Mouse (Mus musculus): ENCODE data around the gene Isg20l2. TPM values are rescaled to one million over a fixed set of nuclear protein-coding genes. Genes with fewer than 3 reads are reported as not detected.

Isg20l2 gene
- polyA plus RNA-seq, 1 experiment from 2014 or later, result 20.0 TPM

- Histone ChIP-seq H3K9ac (ENCODE audit: low read length) (peak overlapping the region; percentile 84), H3K9me3 (replicated peaks; ENCODE audit: control insufficient read depth, low read length) (no peaks in the 10 kb centered on the region), H3K4me2 (ENCODE audit: low read length) (peak overlapping the region; percentile 94), H3K4me3 (ENCODE audit: low read depth, low read length) (peak overlapping the region; percentile 67), H3K36me3 (ENCODE audit: control insufficient read depth, insufficient read depth, low read length) (peaks cover 23% of the 10 kb centered on the region), H3K4me1 (ENCODE audit: control insufficient read depth, insufficient read depth, low read length) (peaks cover 31% of the 10 kb centered on the region), H3K27me3 (replicated peaks; ENCODE audit: control insufficient read depth, insufficient read depth, low read length) (no peaks in the 10 kb centered on the region), H3K27ac (ENCODE audit: low read depth, low read length) (peak overlapping the region; percentile 94)
- no peak for ATAC-seq
- no peak for DNase-seq (ENCODE audit: low spot score)
- 7% methylated on average over 5 of the region's 5 CpGs for WGBS
Measured at GRCm38 (mm10) chr3:87972776-87973175, 42.7 kb downstream of the Isg20l2 start.

GRCm38 (mm10) chr3:87973593-87974380, 43.7 kb downstream of the Isg20l2 start:
- Histone ChIP-seq H3K9me3 (replicated peaks; ENCODE audit: control insufficient read depth, low read length) (no peaks in the 10 kb centered on the region), H3K9ac (ENCODE audit: low read length) (peak overlapping the region; percentile 84), H3K36me3 (ENCODE audit: control insufficient read depth, insufficient read depth, low read length) (peaks cover 32% of the 10 kb centered on the region), H3K27me3 (replicated peaks; ENCODE audit: control insufficient read depth, insufficient read depth, low read length) (no peaks in the 10 kb centered on the region), H3K4me1 (ENCODE audit: control insufficient read depth, insufficient read depth, low read length) (peaks cover 31% of the 10 kb centered on the region), H3K4me3 (ENCODE audit: low read depth, low read length) (peak overlapping the region; percentile 67), H3K4me2 (ENCODE audit: low read length) (peak overlapping the region; percentile 94), H3K27ac (ENCODE audit: low read depth, low read length) (peak overlapping the region; percentile 94)
- 3% methylated on average over 14 of the region's 14 CpGs for WGBS
- no peak for DNase-seq (ENCODE audit: low spot score)
- no peak for ATAC-seq

GRCm38 (mm10) chr3:87974381-87974987, 44.4 kb downstream of the Isg20l2 start:
- H3K4me1 ChIP-seq (ENCODE audit: control insufficient read depth, insufficient read depth, low read length), result peaks cover 31% of the 10 kb centered on the region
- H3K27ac ChIP-seq (ENCODE audit: low read depth, low read length), result peak overlapping the region; percentile 94
- H3K9me3 ChIP-seq (replicated peaks; ENCODE audit: control insufficient read depth, low read length), result no peaks in the 10 kb centered on the region
- ATAC-seq (peak; percentile 82), DNase-seq (ENCODE audit: low spot score) (peak; percentile 95)
- H3K4me3 ChIP-seq (ENCODE audit: low read depth, low read length), result peak overlapping the region; percentile 67
- peak overlapping the region; percentile 84 for H3K9ac ChIP-seq (ENCODE audit: low read length)
- H3K4me2 ChIP-seq (ENCODE audit: low read length), result peak overlapping the region; percentile 94
- H3K36me3 ChIP-seq (ENCODE audit: control insufficient read depth, insufficient read depth, low read length), result peaks cover 37% of the 10 kb centered on the region
- no peaks in the 10 kb centered on the region for H3K27me3 ChIP-seq (replicated peaks; ENCODE audit: control insufficient read depth, insufficient read depth, low read length)
- 2% methylated on average over 12 of the region's 12 CpGs for WGBS

GRCm38 (mm10) chr3:87979493-87979892, 49.4 kb downstream of the Isg20l2 start:
- 89% methylated on average over 5 of the region's 5 CpGs for WGBS
- no peak overlapping the region for H3K27ac ChIP-seq (ENCODE audit: low read depth, low read length)
- ATAC-seq, result no peak

DNA sequence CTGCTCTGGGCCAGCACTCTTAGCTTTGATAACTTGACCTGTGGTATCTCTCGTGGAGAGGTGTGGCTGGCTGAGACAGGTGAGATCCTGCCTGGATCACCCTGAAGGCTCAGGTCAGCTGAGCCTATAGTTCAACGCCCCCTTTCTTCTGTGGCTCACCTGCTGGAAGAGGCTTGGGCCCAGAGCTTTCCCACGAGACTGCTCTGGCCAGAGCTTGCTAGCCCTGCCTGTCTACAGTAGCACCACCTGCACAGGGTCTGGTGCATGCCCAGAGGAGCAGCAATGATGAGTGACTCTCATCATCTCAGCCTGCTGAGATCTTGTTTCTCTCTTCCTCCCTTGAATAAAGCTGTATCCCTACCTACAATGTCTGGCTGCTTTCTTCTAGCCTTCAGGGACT, 50.0 kb downstream of the Isg20l2 start:
- Histone ChIP-seq H3K9ac (ENCODE audit: low read length) (no peak overlapping the region), H3K36me3 (ENCODE audit: control insufficient read depth, insufficient read depth, low read length) (peaks cover 40% of the 10 kb centered on the region), H3K4me1 (ENCODE audit: control insufficient read depth, insufficient read depth, low read length) (peaks cover 25% of the 10 kb centered on the region), H3K27me3 (replicated peaks; ENCODE audit: control insufficient read depth, insufficient read depth, low read length) (no peaks in the 10 kb centered on the region), H3K27ac (ENCODE audit: low read depth, low read length) (no peak overlapping the region), H3K4me2 (ENCODE audit: low read length) (no peak overlapping the region), H3K4me3 (ENCODE audit: low read depth, low read length) (no peak overlapping the region), H3K9me3 (replicated peaks; ENCODE audit: control insufficient read depth, low read length) (no peaks in the 10 kb centered on the region)
- no peak for ATAC-seq
- no peak for DNase-seq (ENCODE audit: low spot score)
- 52% methylated on average over 3 of the region's 3 CpGs for whole genome bisulfite sequencing

More at GRCm38 (mm10) chr3:87979493-87979892, 49.4 kb downstream of the Isg20l2 start:
- Histone ChIP-seq H3K9me3 (replicated peaks; ENCODE audit: control insufficient read depth, low read length) (no peaks in the 10 kb centered on the region), H3K4me3 (ENCODE audit: low read depth, low read length) (no peak overlapping the region), H3K4me1 (ENCODE audit: control insufficient read depth, insufficient read depth, low read length) (peaks cover 28% of the 10 kb centered on the region), H3K36me3 (ENCODE audit: control insufficient read depth, insufficient read depth, low read length) (peaks cover 40% of the 10 kb centered on the region), H3K27me3 (replicated peaks; ENCODE audit: control insufficient read depth, insufficient read depth, low read length) (no peaks in the 10 kb centered on the region), H3K9ac (ENCODE audit: low read length) (no peak overlapping the region), H3K4me2 (ENCODE audit: low read length) (no peak overlapping the region)
- DNase-seq (ENCODE audit: low spot score), result no peak

DNA sequence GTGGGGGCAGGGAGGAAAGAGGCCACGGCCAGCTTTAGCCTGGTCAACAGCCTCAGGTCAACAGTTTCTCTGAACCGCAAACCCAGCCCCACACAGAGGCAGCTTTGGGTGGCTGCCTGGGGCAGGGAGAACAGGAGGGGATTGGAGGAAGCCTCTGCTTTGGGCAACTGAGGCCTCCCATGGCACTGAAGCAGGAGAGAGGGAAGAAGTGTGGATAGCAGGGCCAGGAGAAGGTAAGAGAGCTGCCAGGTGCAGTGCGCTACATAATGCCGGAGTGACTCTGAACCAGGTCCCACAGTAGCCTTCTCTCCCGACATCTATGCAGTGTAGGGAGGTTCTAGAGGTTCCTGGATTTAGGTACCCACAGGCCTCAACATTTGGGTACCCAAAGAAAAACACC, 50.6 kb downstream of the Isg20l2 start:
- Histone ChIP-seq H3K36me3 (ENCODE audit: control insufficient read depth, insufficient read depth, low read length) (peaks cover 34% of the 10 kb centered on the region), H3K9ac (ENCODE audit: low read length) (no peak overlapping the region), H3K4me2 (ENCODE audit: low read length) (no peak overlapping the region), H3K4me3 (ENCODE audit: low read depth, low read length) (no peak overlapping the region), H3K27me3 (replicated peaks; ENCODE audit: control insufficient read depth, insufficient read depth, low read length) (no peaks in the 10 kb centered on the region), H3K27ac (ENCODE audit: low read depth, low read length) (no peak overlapping the region), H3K4me1 (ENCODE audit: control insufficient read depth, insufficient read depth, low read length) (peaks cover 32% of the 10 kb centered on the region), H3K9me3 (replicated peaks; ENCODE audit: control insufficient read depth, low read length) (no peaks in the 10 kb centered on the region)
- WGBS, result 63% methylated on average over 5 of the region's 5 CpGs
- DNase-seq (ENCODE audit: low spot score) (no peak), ATAC-seq (no peak)

DNA sequence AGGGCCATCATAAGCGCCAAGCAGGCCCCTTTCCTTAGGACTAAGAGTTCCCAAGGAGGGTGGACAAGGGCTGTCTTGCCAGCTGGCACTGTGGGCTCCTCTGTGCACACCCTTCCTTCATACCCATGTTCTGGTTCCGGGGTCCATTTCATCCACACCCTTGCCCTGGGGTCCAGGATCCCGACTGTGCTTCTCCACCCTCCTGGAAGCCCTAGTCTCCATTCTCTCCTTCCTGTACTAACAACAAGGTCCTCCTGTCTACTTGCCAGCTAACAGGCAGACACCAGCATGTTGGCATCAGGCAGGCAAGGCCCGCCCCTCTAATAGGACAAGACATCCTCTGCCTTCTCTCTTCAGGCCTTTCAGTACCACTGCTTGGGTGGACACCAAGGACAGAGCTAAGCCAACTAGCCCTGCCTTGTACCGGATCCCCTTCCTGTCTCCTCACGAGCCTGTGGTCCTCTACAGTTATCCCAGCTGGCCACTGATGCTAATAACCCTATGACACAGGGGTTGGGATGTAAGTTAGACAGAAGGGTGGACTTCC, 51.2 kb downstream of the Isg20l2 start:
- no peaks in the 10 kb centered on the region for H3K9me3 ChIP-seq (replicated peaks; ENCODE audit: control insufficient read depth, low read length)
- no peak overlapping the region for H3K4me2 ChIP-seq (ENCODE audit: low read length)
- peaks cover 28% of the 10 kb centered on the region for H3K36me3 ChIP-seq (ENCODE audit: control insufficient read depth, insufficient read depth, low read length)
- no peak overlapping the region for H3K27ac ChIP-seq (ENCODE audit: low read depth, low read length)
- peaks cover 36% of the 10 kb centered on the region for H3K4me1 ChIP-seq (ENCODE audit: control insufficient read depth, insufficient read depth, low read length)
- 82% methylated on average over 6 of the region's 6 CpGs for WGBS
- DNase-seq (ENCODE audit: low spot score) (no peak), ATAC-seq (no peak)
- no peaks in the 10 kb centered on the region for H3K27me3 ChIP-seq (replicated peaks; ENCODE audit: control insufficient read depth, insufficient read depth, low read length)
- no peak overlapping the region for H3K4me3 ChIP-seq (ENCODE audit: low read depth, low read length)
- H3K9ac ChIP-seq (ENCODE audit: low read length), result no peak overlapping the region

DNA sequence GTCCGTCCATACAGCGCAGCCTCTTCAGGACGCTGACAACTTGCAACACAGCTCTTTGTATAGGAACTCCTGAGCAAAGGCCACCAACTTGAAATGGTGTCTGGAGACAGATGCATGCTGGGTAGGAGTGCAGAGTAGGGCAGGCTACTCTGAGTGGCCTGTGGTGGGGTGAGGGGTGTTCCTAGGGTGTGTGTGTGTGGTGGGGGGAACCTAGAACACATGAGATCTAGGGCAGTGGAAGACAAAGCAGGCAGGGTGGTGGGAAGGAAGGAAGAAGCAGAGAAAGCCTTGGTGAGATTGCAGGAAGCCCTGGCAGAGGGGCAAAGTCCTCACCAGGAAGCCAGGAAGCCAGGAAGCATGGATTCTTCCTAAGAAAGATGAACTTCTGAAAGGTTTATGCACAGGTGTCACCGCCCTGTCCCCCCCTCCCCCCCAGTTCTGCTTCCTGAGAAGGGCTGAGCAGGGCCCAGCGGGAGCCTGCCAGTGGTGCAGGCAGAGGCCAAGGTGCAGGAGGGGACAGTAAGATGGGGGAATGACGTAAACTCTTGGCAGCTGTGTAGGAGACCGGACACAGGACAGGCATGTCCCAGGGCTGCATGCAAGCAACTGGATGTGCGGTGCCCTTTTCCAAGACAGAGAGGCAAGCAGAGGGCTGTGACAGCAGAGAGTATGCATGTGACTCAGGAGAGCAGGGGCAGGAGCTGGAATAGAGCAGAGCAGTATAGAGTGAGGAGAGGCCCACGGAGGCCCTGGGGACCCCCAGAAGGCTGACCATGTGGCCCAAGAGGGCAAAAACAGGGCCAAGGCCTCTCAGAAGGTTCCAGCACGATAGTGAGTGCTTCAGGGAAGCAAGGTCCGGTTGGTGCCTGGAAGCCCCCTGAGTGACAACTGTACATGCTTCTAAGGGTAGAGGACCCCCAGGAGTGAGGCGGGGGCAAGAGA, 52.1 kb downstream of the Isg20l2 start:
- Histone ChIP-seq H3K4me3 (ENCODE audit: low read depth, low read length) (no peak overlapping the region), H3K4me2 (ENCODE audit: low read length) (no peak overlapping the region), H3K27me3 (replicated peaks; ENCODE audit: control insufficient read depth, insufficient read depth, low read length) (no peaks in the 10 kb centered on the region), H3K9ac (ENCODE audit: low read length) (peak overlapping the region; percentile 43; the same call in 1 of the 2 replicates), H3K27ac (ENCODE audit: low read depth, low read length) (peak overlapping the region; percentile 53), H3K9me3 (replicated peaks; ENCODE audit: control insufficient read depth, low read length) (no peaks in the 10 kb centered on the region), H3K36me3 (ENCODE audit: control insufficient read depth, insufficient read depth, low read length) (peaks cover 21% of the 10 kb centered on the region), H3K4me1 (ENCODE audit: control insufficient read depth, insufficient read depth, low read length) (peaks cover 43% of the 10 kb centered on the region)
- no peak for ATAC-seq
- WGBS, result 31% methylated on average over 12 of the region's 12 CpGs
- DNase-seq (ENCODE audit: low spot score), result no peak

All from forebrain, embryonic 14.5 days (tissue).